Mouse (Mus musculus) heart, embryonic 12.5 days (tissue): ENCODE results near the gene Tex21. TPM values are rescaled to one million over a fixed set of nuclear protein-coding genes. Genes with fewer than 3 reads are reported as not detected.

Experiments used
- ATAC-seq: fragments of 200-750 bp; cut with Nextera tagmentation; 2 replicates; pipeline ENCODE4 v1.8.0; 2017; ENCODE audit warnings: moderate TSS enrichment, moderate library complexity; ENCODE audit not compliant: insufficient number of reproducible peaks, low FRiP score
- H3K27ac ChIP-seq: fragments of 300-500 bp; sonication (generic); 2 replicates; pipeline ENCODE4 v1.5.1; 2016; ENCODE audit warnings: mild to moderate bottlenecking, moderate library complexity; ENCODE audit not compliant: poor library complexity, severe bottlenecking
- H3K27me3 ChIP-seq: fragments of 300-500 bp; sonication (generic); replicated peaks from 2 replicates; pipeline ENCODE4 v1.6.1; 2016; ENCODE audit warnings: mild to moderate bottlenecking, moderate library complexity
- H3K36me3 ChIP-seq: fragments of 300-500 bp; sonication (generic); 2 replicates; pipeline ENCODE4 v1.6.1; 2016; ENCODE audit warnings: mild to moderate bottlenecking, moderate library complexity
- H3K4me1 ChIP-seq: fragments of 300-500 bp; sonication (generic); replicated peaks from 2 replicates; pipeline ENCODE4 v1.6.1; 2016; ENCODE audit warnings: mild to moderate bottlenecking
- H3K4me2 ChIP-seq: fragments of 300-500 bp; sonication (generic); 2 replicates; pipeline ENCODE4 v1.6.1; 2016; ENCODE audit warnings: mild to moderate bottlenecking, moderate library complexity
- H3K4me3 ChIP-seq: fragments of 300-500 bp; sonication (generic); 2 replicates; pipeline ENCODE4 v1.5.1; 2016; ENCODE audit warnings: mild to moderate bottlenecking
- H3K9ac ChIP-seq: fragments of 300-500 bp; sonication (generic); 2 replicates; pipeline ENCODE4 v1.6.1; 2016; ENCODE audit warnings: mild to moderate bottlenecking, moderate library complexity
- H3K9me3 ChIP-seq: fragments of 300-500 bp; sonication (generic); replicated peaks from 2 replicates; pipeline ENCODE4 v1.6.1; 2016; ENCODE audit warnings: mild to moderate bottlenecking, moderate library complexity
- WGBS: fragments of 180-500 bp; shearing (Covaris S2); methylation state at CpG from one replicate; pipeline ENCODE4 v1.1.7; 2016; 5-methylcytosine and 5-hydroxymethylcytosine counted together
- polyA plus RNA-seq: library from polyadenylated mRNA; unstranded; fragments of >200 nt; fragmentation: Nextera tagmentation; extraction: Ambion mirVana; gene quantifications from 2 replicates; pipeline ENCODE4 v1.2.1, GENCODE M21; 2016

Gene Tex21
- polyA plus RNA-seq, 1 experiment from 2014 or later, result 0.15 TPM

DNA sequence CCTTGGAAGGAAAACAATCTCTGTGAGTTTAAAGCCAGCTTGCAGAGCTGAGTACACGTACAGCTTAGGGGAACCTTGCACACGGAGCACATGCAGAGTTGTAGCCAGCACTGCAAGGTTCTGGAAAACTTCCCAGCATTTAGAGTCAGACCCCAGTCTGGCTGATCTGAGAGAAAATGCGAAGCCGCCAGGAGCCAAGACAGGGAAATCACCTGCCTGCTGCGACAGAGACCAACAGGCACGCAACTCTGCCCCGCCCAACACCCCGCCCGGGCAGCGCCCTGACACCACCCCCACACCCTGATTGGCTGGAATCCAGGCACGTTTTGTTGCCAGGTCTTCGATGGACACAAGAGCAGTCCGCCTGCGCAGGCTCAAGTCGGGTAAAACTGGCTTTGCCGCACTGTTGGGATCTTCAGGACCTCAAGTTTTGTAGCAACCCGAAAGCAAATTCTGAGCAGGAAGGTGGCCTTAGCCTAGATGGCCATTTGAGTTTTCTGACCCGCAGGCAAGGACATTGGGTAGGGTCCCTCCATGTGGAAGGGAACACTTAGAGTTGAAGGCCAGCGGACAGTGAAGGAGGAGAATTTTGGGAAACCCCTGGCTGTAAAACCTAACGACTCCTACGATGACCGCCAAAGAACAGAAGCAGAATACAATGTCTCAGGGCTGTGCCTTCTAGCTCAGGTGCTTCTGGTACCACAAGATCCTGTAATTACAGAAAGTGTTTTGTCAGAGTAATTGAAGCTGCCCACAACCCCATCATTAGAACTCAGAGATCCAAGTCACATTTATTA lies 50.4 kb downstream of the Tex21 start:
- peak overlapping the region; percentile 41 for H3K4me3 ChIP-seq
- H3K4me1 ChIP-seq, result no peaks in the 10 kb centered on the region
- ATAC-seq, result peak; percentile 88
- H3K9ac ChIP-seq, result peak overlapping the region; percentile 52
- peaks cover 5% of the 10 kb centered on the region; the same call in 1 of the 2 replicates for H3K27me3 ChIP-seq
- no peaks in the 10 kb centered on the region for H3K9me3 ChIP-seq
- 2% methylated on average over 22 of the region's 22 CpGs for WGBS
- H3K27ac ChIP-seq, result 0 out of 2 replicates have a peak overlapping the region, but pooled peaks have one; percentile 44
- H3K36me3 ChIP-seq, result no peaks in the 10 kb centered on the region
- peak overlapping the region; percentile 90 for H3K4me2 ChIP-seq

DNA sequence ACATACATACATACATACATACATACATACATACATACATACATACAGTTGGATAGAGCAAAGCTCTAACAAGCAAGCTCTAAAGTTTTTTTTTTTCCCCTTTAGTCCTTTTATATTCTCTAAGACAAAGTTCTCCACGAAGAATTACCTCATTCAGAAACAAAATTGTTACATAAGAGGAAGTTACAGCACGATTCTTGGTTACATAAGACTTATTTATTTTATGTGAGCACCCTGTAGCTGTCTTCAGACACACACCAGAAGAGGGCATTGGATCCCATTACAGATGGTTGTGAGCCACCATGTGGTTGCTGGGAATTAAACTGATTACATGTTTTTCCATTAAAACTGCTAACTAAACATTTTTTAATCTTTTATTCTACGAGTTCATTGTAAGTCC lies 52.0 kb downstream of the Tex21 start:
- H3K4me1 ChIP-seq, result no peaks in the 10 kb centered on the region
- no peak overlapping the region for H3K27ac ChIP-seq
- ATAC-seq, result no peak
- no peak overlapping the region for H3K4me3 ChIP-seq
- WGBS, result 65% methylated on average over 3 of the region's 3 CpGs
- H3K4me2 ChIP-seq, result no peak overlapping the region
- no peak overlapping the region for H3K9ac ChIP-seq
- H3K36me3 ChIP-seq, result no peaks in the 10 kb centered on the region
- H3K27me3 ChIP-seq, result peaks cover 5% of the 10 kb centered on the region; the same call in 1 of the 2 replicates
- H3K9me3 ChIP-seq, result no peaks in the 10 kb centered on the region; the same call in 1 of the 2 replicates

GRCm38 (mm10) chr12:76190940-76191339 lies 55.6 kb downstream of the Tex21 start:
- Histone ChIP-seq H3K27ac (no peak overlapping the region), H3K27me3 (peaks cover 5% of the 10 kb centered on the region; the same call in 1 of the 2 replicates), H3K9ac (no peak overlapping the region), H3K36me3 (no peaks in the 10 kb centered on the region), H3K9me3 (no peaks in the 10 kb centered on the region; the same call in 1 of the 2 replicates), H3K4me3 (no peak overlapping the region), H3K4me1 (no peaks in the 10 kb centered on the region), H3K4me2 (no peak overlapping the region)
- WGBS, result 44% methylated on average over 11 of the region's 11 CpGs
- no peak for ATAC-seq

DNA sequence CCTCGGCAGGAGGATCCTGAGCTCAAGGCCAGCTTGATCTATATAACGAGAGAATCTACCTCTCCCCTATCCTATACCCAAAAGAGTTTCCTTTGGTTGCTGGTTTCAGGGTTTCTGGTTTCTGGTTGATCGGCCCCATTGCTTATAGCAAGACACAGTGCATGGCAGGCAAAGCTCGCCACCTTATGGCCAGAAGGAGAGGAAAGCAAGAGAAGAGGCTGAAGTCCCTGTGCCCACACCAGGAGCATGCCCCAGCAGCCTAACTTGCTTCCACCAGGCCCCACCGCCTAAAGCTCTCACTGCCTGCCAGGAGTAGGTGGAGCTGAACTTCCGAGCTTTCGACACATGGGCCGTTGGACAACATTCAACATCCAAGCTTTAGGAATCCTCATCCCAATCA lies 58.7 kb downstream of the Tex21 start:
- Histone ChIP-seq H3K9ac (no peak overlapping the region), H3K36me3 (no peaks in the 10 kb centered on the region), H3K4me3 (no peak overlapping the region), H3K27me3 (no peaks in the 10 kb centered on the region), H3K9me3 (no peaks in the 10 kb centered on the region; the same call in 1 of the 2 replicates), H3K4me1 (no peaks in the 10 kb centered on the region), H3K4me2 (no peak overlapping the region), H3K27ac (no peak overlapping the region)
- no peak for ATAC-seq
- WGBS, result 29% methylated on average over 8 of the region's 8 CpGs

DNA sequence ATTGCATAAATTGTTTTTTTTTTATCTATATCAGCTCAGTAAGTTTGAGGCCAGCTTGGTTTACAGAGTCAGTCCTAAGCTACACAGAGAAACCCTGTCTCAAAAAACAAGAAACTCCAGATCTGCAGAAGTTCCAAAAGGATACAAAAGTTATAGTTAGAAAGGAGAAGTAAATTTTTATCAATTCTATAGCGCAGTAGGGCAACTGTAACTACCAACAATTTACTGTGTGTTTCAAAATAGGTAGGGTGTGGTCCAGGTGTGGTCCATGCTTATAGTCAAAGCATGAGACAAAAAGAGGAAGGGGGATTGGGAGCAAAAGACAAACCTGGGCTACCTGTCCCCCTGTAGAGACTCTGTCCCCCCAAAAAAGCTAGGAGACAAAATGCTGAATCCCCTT lies 60.1 kb downstream of the Tex21 start:
- Histone ChIP-seq H3K27ac (no peak overlapping the region), H3K27me3 (no peaks in the 10 kb centered on the region), H3K9me3 (no peaks in the 10 kb centered on the region; the same call in 1 of the 2 replicates), H3K4me1 (no peaks in the 10 kb centered on the region), H3K4me3 (no peak overlapping the region), H3K36me3 (no peaks in the 10 kb centered on the region), H3K4me2 (no peak overlapping the region), H3K9ac (no peak overlapping the region)
- ATAC-seq, result no peak
- WGBS, result 85% methylated on average over 1 of the region's 1 CpGs

DNA sequence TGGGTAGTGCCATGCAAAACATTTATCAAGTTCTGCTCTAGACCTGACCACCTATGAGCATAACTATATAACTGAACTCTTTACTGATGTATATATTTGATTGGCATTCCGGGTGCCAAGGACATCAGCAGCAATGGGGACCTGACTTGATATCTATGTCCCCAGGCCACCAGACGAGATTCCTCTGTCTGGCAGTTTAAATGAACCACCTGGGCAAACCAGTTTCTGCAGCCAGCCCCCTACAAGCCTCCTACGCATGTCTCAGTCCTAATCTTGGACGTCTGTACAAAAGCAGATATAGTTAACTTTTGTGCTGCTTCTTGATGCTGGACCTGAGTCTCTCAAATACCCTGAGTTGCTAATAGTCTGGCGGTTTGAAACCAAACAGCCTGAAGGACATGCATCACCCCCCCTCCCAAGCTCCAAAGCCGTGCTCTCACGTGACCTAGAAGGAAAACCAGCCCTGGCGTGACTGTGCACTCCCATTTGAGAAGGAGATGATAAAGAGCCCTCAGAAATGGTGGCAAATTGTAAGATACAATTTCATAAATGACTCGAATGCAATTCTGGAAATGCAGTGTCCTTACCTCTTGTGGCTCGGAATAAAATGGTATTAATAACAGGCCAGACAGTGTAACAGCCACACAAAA lies 61.3 kb downstream of the Tex21 start:
- Histone ChIP-seq H3K9me3 (no peaks in the 10 kb centered on the region; the same call in 1 of the 2 replicates), H3K36me3 (no peaks in the 10 kb centered on the region), H3K4me3 (no peak overlapping the region), H3K9ac (no peak overlapping the region), H3K4me2 (no peak overlapping the region), H3K27me3 (no peaks in the 10 kb centered on the region), H3K27ac (no peak overlapping the region), H3K4me1 (no peaks in the 10 kb centered on the region)
- WGBS, result 58% methylated on average over 10 of the region's 10 CpGs
- ATAC-seq, result no peak

DNA sequence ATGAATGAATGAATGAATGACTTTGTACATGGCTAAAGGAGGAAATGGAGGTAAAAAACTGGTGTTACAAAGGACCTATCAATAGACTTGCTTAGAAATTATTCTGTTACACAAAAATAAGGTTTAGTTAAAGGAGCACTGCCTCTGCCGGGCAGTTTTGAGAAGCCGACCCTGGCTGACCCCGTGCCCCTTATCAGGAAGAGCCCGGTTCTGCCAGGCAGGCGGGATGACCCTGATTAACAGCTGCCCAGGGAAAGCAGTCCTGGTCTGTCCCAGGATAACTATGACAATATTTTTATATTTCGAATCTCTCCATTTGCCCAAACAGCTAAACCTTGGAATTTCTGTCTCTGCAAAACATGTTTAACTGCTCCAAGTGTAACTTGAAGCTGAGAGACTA lies 62.3 kb downstream of the Tex21 start:
- no peak for ATAC-seq
- no peaks in the 10 kb centered on the region for H3K4me1 ChIP-seq
- H3K36me3 ChIP-seq, result no peaks in the 10 kb centered on the region
- H3K4me2 ChIP-seq, result no peak overlapping the region
- 38% methylated on average over 6 of the region's 6 CpGs for WGBS
- H3K4me3 ChIP-seq, result no peak overlapping the region
- no peaks in the 10 kb centered on the region for H3K9me3 ChIP-seq
- H3K27ac ChIP-seq, result no peak overlapping the region
- no peaks in the 10 kb centered on the region for H3K27me3 ChIP-seq
- no peak overlapping the region for H3K9ac ChIP-seq

- Histone ChIP-seq H3K27me3 (no peaks in the 10 kb centered on the region), H3K9me3 (no peaks in the 10 kb centered on the region)
- WGBS, result 87% methylated on average over 6 of the region's 6 CpGs
These were observed 63.7 kb downstream of the Tex21 start for GRCm38 (mm10) chr12:76182831-76183230.

GRCm38 (mm10) chr12:76181471-76181870 lies 65.1 kb downstream of the Tex21 start:
- Histone ChIP-seq H3K4me3 (no peak overlapping the region), H3K36me3 (no peaks in the 10 kb centered on the region), H3K4me2 (no peak overlapping the region), H3K9me3 (no peaks in the 10 kb centered on the region), H3K27ac (no peak overlapping the region), H3K27me3 (0 out of 2 replicates have a peak, but pooled peaks cover under 1% of the 10 kb centered on the region), H3K4me1 (no peaks in the 10 kb centered on the region), H3K9ac (no peak overlapping the region)
- ATAC-seq, result no peak
- WGBS, result 60% methylated on average over 8 of the region's 8 CpGs

More at GRCm38 (mm10) chr12:76182831-76183230, 63.7 kb downstream of the Tex21 start:
- no peaks in the 10 kb centered on the region for H3K36me3 ChIP-seq
- H3K4me2 ChIP-seq, result no peak overlapping the region
- no peak overlapping the region for H3K27ac ChIP-seq
- no peak overlapping the region for H3K4me3 ChIP-seq
- no peak overlapping the region for H3K9ac ChIP-seq
- no peak for ATAC-seq
- H3K4me1 ChIP-seq, result no peaks in the 10 kb centered on the region

GRCm38 (mm10) chr12:76180442-76180841 lies 66.1 kb downstream of the Tex21 start:
- no peak overlapping the region for H3K4me3 ChIP-seq
- no peaks in the 10 kb centered on the region for H3K9me3 ChIP-seq
- H3K36me3 ChIP-seq, result no peaks in the 10 kb centered on the region
- H3K27ac ChIP-seq, result no peak overlapping the region
- 74% methylated on average over 6 of the region's 6 CpGs for WGBS
- H3K4me1 ChIP-seq, result no peaks in the 10 kb centered on the region
- no peak overlapping the region for H3K4me2 ChIP-seq
- H3K9ac ChIP-seq, result no peak overlapping the region
- 0 out of 2 replicates have a peak, but pooled peaks cover 4% of the 10 kb centered on the region for H3K27me3 ChIP-seq
- no peak for ATAC-seq

GRCm38 (mm10) chr12:76179527-76179926 lies 67.0 kb downstream of the Tex21 start:
- H3K4me1 ChIP-seq, result no peaks in the 10 kb centered on the region
- H3K9me3 ChIP-seq, result no peaks in the 10 kb centered on the region
- no peaks in the 10 kb centered on the region for H3K36me3 ChIP-seq
- H3K4me3 ChIP-seq, result no peak overlapping the region
- H3K27me3 ChIP-seq, result 0 out of 2 replicates have a peak, but pooled peaks cover 4% of the 10 kb centered on the region
- no peak for ATAC-seq
- no peak overlapping the region for H3K9ac ChIP-seq
- no peak overlapping the region for H3K4me2 ChIP-seq
- WGBS, result 52% methylated on average over 4 of the region's 4 CpGs
- no peak overlapping the region for H3K27ac ChIP-seq
